Mouse (Mus musculus) macrophage (primary cell): ENCODE data around the gene Myo1c. TPM values are rescaled to one million over a fixed set of nuclear protein-coding genes. Genes with fewer than 3 reads are reported as not detected.
A peak's percentile ranks its signal among the peaks of the same experiment; 100 is the strongest.

Experiments used
- H3K27ac ChIP-seq: fragments of 350-480 bp; formaldehyde crosslinking; 2 replicates; pipeline ENCODE4 v1.9.0; 2021
- H3K36me3 ChIP-seq: fragments of 350-480 bp; formaldehyde crosslinking; 2 replicates; pipeline ENCODE4 v1.9.0; 2021; ENCODE audit errors: inconsistent target
- H3K4me3 ChIP-seq: fragments of 350-480 bp; formaldehyde crosslinking; 2 replicates; pipeline ENCODE4 v1.9.0; 2021; ENCODE audit errors: inconsistent target
- H3K79me2 ChIP-seq: fragments of 350-480 bp; formaldehyde crosslinking; 2 replicates; pipeline ENCODE4 v1.9.0; 2021; ENCODE audit errors: inconsistent target
- WGBS: methylation state at CpG from one replicate; pipeline ENCODE4 v1.1.7; 2026; ENCODE audit warnings: inconsistent platforms; ENCODE audit not compliant: missing documents; 5-methylcytosine and 5-hydroxymethylcytosine counted together
- polyA plus RNA-seq: library from polyadenylated mRNA; stranded (reverse); fragments of 250-400 nt; gene quantifications from 3 replicates; pipeline ENCODE4 v1.2.4, GENCODE M21; 2018; ENCODE audit warnings: inconsistent platforms

The Myo1c gene
- polyA plus RNA-seq, 1 experiment from 2014 or later, result 62.9 TPM

GRCm38 (mm10) chr11:75630645-75631229, 19.6 kb upstream of the Myo1c start, which contains the start of gene Inpp5k:
TSS of gene Inpp5k (plus strand) at chr11:75630988.
- Histone ChIP-seq H3K79me2 (peaks cover 29% of the 10 kb centered on the region), H3K27ac (peak within 1 kb of the TSS; percentile 69)

GRCm38 (mm10) chr11:75631561-75632225, 18.6 kb upstream of the Myo1c start:
- Histone ChIP-seq H3K27ac (peak overlapping the region; percentile 57), H3K79me2 (peaks cover 29% of the 10 kb centered on the region), H3K36me3 (peaks cover 40% of the 10 kb centered on the region), H3K4me3 (peak overlapping the region; percentile 99)
- WGBS, result 12% methylated on average over 13 of the region's 13 CpGs

More at GRCm38 (mm10) chr11:75630645-75631229, 19.6 kb upstream of the Myo1c start, which contains the start of gene Inpp5k:
- H3K4me3 ChIP-seq, result peak within 1 kb of the TSS; percentile 99
- peaks cover 49% of the 10 kb centered on the region for H3K36me3 ChIP-seq
- under 1% methylated on average over 51 of the region's 53 CpGs for WGBS

GRCm38 (mm10) chr11:75632921-75633320, 17.4 kb upstream of the Myo1c start:
- Histone ChIP-seq H3K36me3 (peaks cover 28% of the 10 kb centered on the region), H3K4me3 (no peak overlapping the region), H3K27ac (no peak overlapping the region), H3K79me2 (peaks cover 29% of the 10 kb centered on the region)
- WGBS, result 98% methylated on average over 5 of the region's 5 CpGs

GRCm38 (mm10) chr11:75634801-75635200, 15.5 kb upstream of the Myo1c start:
- Histone ChIP-seq H3K36me3 (peaks cover 29% of the 10 kb centered on the region; the same call in 1 of the 2 replicates), H3K79me2 (peaks cover 29% of the 10 kb centered on the region), H3K27ac (no peak overlapping the region), H3K4me3 (no peak overlapping the region)
- 77% methylated on average over 3 of the region's 3 CpGs for WGBS

GRCm38 (mm10) chr11:75635315-75635714, 15.0 kb upstream of the Myo1c start:
- Histone ChIP-seq H3K79me2 (peaks cover 29% of the 10 kb centered on the region), H3K4me3 (no peak overlapping the region), H3K27ac (no peak overlapping the region), H3K36me3 (peaks cover 30% of the 10 kb centered on the region; the same call in 1 of the 2 replicates)
- WGBS, result 95% methylated on average over 11 of the region's 11 CpGs

GRCm38 (mm10) chr11:75643323-75643722, 7.0 kb upstream of the Myo1c start:
- H3K4me3 ChIP-seq, result no peak overlapping the region
- no peak overlapping the region for H3K27ac ChIP-seq
- 96% methylated on average over 5 of the region's 5 CpGs for WGBS
- peaks cover 39% of the 10 kb centered on the region for H3K36me3 ChIP-seq
- no peaks in the 10 kb centered on the region for H3K79me2 ChIP-seq

- Histone ChIP-seq H3K79me2 (no peaks in the 10 kb centered on the region), H3K27ac (peak overlapping the region; percentile 65), H3K4me3 (no peak overlapping the region), H3K36me3 (peaks cover 32% of the 10 kb centered on the region)
- WGBS, result 12% methylated on average over 9 of the region's 9 CpGs
Observed at GRCm38 (mm10) chr11:75644684-75645083, 5.6 kb upstream of the Myo1c start.

GRCm38 (mm10) chr11:75647681-75648211, 2.6 kb upstream of the Myo1c start:
- Histone ChIP-seq H3K27ac (no peak overlapping the region), H3K79me2 (peaks cover 11% of the 10 kb centered on the region), H3K4me3 (no peak overlapping the region), H3K36me3 (peaks cover 19% of the 10 kb centered on the region; the same call in 1 of the 2 replicates)
- 96% methylated on average over 6 of the region's 6 CpGs for WGBS

GRCm38 (mm10) chr11:75649155-75649561, 1.1 kb upstream of the Myo1c start:
- Histone ChIP-seq H3K4me3 (no peak overlapping the region), H3K27ac (peak overlapping the region; percentile 35), H3K79me2 (peaks cover 15% of the 10 kb centered on the region), H3K36me3 (peaks cover 19% of the 10 kb centered on the region; the same call in 1 of the 2 replicates)
- 41% methylated on average over 4 of the region's 4 CpGs for WGBS

- WGBS, result 9% methylated on average over 9 of the region's 13 CpGs
- peak overlapping the region; percentile 71 for H3K27ac ChIP-seq
- H3K79me2 ChIP-seq, result peaks cover 15% of the 10 kb centered on the region
- peaks cover 19% of the 10 kb centered on the region; the same call in 1 of the 2 replicates for H3K36me3 ChIP-seq
- H3K4me3 ChIP-seq, result peak overlapping the region; percentile 12; the same call in 1 of the 2 replicates
Observed at GRCm38 (mm10) chr11:75650958-75651425, 688 bp downstream of the Myo1c start.

GRCm38 (mm10) chr11:75651426-75652221, 1.3 kb downstream of the Myo1c start:
- H3K27ac ChIP-seq, result peak overlapping the region; percentile 98
- peak overlapping the region; percentile 80 for H3K4me3 ChIP-seq
- WGBS, result under 1% methylated on average over 53 of the region's 54 CpGs
- H3K36me3 ChIP-seq, result peaks cover 17% of the 10 kb centered on the region; the same call in 1 of the 2 replicates
- H3K79me2 ChIP-seq, result peaks cover 22% of the 10 kb centered on the region

- peaks cover 29% of the 10 kb centered on the region for H3K79me2 ChIP-seq
- H3K36me3 ChIP-seq, result peaks cover 9% of the 10 kb centered on the region; the same call in 1 of the 2 replicates
- WGBS, result 36% methylated on average over 19 of the region's 20 CpGs
- peak overlapping the region; percentile 98 for H3K27ac ChIP-seq
- H3K4me3 ChIP-seq, result peak overlapping the region; percentile 80
Observed at GRCm38 (mm10) chr11:75652222-75652941, 2.1 kb downstream of the Myo1c start.

- Histone ChIP-seq H3K36me3 (peaks cover 7% of the 10 kb centered on the region; the same call in 1 of the 2 replicates), H3K79me2 (peaks cover 37% of the 10 kb centered on the region), H3K27ac (peak overlapping the region; percentile 98), H3K4me3 (peak overlapping the region; percentile 80)
- WGBS, result 23% methylated on average over 14 of the region's 14 CpGs
Observed at GRCm38 (mm10) chr11:75652942-75653684, 2.8 kb downstream of the Myo1c start.
